Mouse (Mus musculus) forebrain, embryonic 13.5 days (tissue): Measurements from ENCODE around the gene Avpr1b. TPM values are rescaled to one million over a fixed set of nuclear protein-coding genes. Genes with fewer than 3 reads are reported as not detected.
A peak's percentile ranks its signal among the peaks of the same experiment; 100 is the strongest.

Experiments
- ATAC-seq: fragments of 200-750 bp; cut with Nextera tagmentation; 2 replicates; pipeline ENCODE4 v1.8.0; 2017
- H3K27ac ChIP-seq: fragments of 300-500 bp; sonication (generic); 2 replicates; pipeline ENCODE4 v1.5.1; 2015; ENCODE audit warnings: inconsistent platforms, mild to moderate bottlenecking, moderate library complexity
- H3K27me3 ChIP-seq: fragments of 300-500 bp; sonication (generic); 2 replicates; pipeline ENCODE4 v1.6.1; 2015; ENCODE audit warnings: mild to moderate bottlenecking, inconsistent platforms
- H3K36me3 ChIP-seq: fragments of 300-500 bp; sonication (generic); 2 replicates; pipeline ENCODE4 v1.6.1; 2015; ENCODE audit warnings: mild to moderate bottlenecking, inconsistent platforms; ENCODE audit not compliant: poor library complexity, severe bottlenecking
- H3K4me1 ChIP-seq: fragments of 300-500 bp; sonication (generic); 2 replicates; pipeline ENCODE4 v1.6.1; 2015; ENCODE audit warnings: inconsistent platforms
- H3K4me2 ChIP-seq: fragments of 300-500 bp; sonication (generic); 2 replicates; pipeline ENCODE4 v1.6.1; 2015; ENCODE audit warnings: inconsistent platforms, mild to moderate bottlenecking, moderate library complexity
- H3K4me3 ChIP-seq: fragments of 300-500 bp; sonication (generic); 2 replicates; pipeline ENCODE4 v1.5.1; 2015; ENCODE audit warnings: mild to moderate bottlenecking, inconsistent platforms
- H3K9ac ChIP-seq: fragments of 300-500 bp; sonication (generic); 2 replicates; pipeline ENCODE4 v1.6.1; 2015; ENCODE audit warnings: mild to moderate bottlenecking, inconsistent platforms
- H3K9me3 ChIP-seq: fragments of 300-500 bp; sonication (generic); replicated peaks from 2 replicates; pipeline ENCODE4 v1.6.1; 2016; ENCODE audit warnings: inconsistent platforms
- WGBS: fragments of 180-500 bp; shearing (Covaris S2); methylation state at CpG from one replicate; pipeline ENCODE4 v1.1.7; 2015; 5-methylcytosine and 5-hydroxymethylcytosine counted together
- polyA plus RNA-seq: library from polyadenylated mRNA; unstranded; fragments of >200 nt; fragmentation: Nextera tagmentation; extraction: Ambion mirVana; gene quantifications from 2 replicates; pipeline ENCODE4 v1.2.1, GENCODE M21; 2015

Gene Avpr1b
- polyA plus RNA-seq, 1 experiment from 2014 or later: not detected

- Histone ChIP-seq H3K27ac (no peak overlapping the region), H3K9me3 (no peaks in the 10 kb centered on the region), H3K4me1 (no peaks in the 10 kb centered on the region), H3K36me3 (no peaks in the 10 kb centered on the region), H3K4me3 (no peak overlapping the region), H3K9ac (no peak overlapping the region), H3K27me3 (no peaks in the 10 kb centered on the region), H3K4me2 (no peak overlapping the region)
- 88% methylated on average over 3 of the region's 3 CpGs for WGBS
- ATAC-seq: no peak
Measured at GRCm38 (mm10) chr1:131583598-131583997, 15.4 kb upstream of the Avpr1b start.

GRCm38 (mm10) chr1:131586836-131587235 is 12.2 kb upstream of the Avpr1b start:
- H3K27ac ChIP-seq: no peak overlapping the region
- no peaks in the 10 kb centered on the region for H3K9me3 ChIP-seq
- no peaks in the 10 kb centered on the region for H3K27me3 ChIP-seq
- H3K36me3 ChIP-seq: no peaks in the 10 kb centered on the region
- 82% methylated on average over 8 of the region's 8 CpGs for WGBS
- H3K9ac ChIP-seq: no peak overlapping the region
- H3K4me2 ChIP-seq: no peak overlapping the region
- no peak for ATAC-seq
- H3K4me1 ChIP-seq: no peaks in the 10 kb centered on the region
- no peak overlapping the region for H3K4me3 ChIP-seq

- Histone ChIP-seq H3K27me3 (0 out of 2 replicates have a peak, but pooled peaks cover 5% of the 10 kb centered on the region), H3K4me2 (no peak overlapping the region), H3K9ac (no peak overlapping the region), H3K36me3 (no peaks in the 10 kb centered on the region), H3K27ac (no peak overlapping the region), H3K4me3 (no peak overlapping the region), H3K4me1 (no peaks in the 10 kb centered on the region), H3K9me3 (no peaks in the 10 kb centered on the region)
- 43% methylated on average over 11 of the region's 11 CpGs for WGBS
- no peak for ATAC-seq
Measured at GRCm38 (mm10) chr1:131600314-131600713, 1.3 kb downstream of the Avpr1b start.

GRCm38 (mm10) chr1:131606719-131607118 is 7.7 kb downstream of the Avpr1b start:
- no peak overlapping the region for H3K9ac ChIP-seq
- 88% methylated on average over 2 of the region's 2 CpGs for WGBS
- no peak overlapping the region for H3K4me2 ChIP-seq
- H3K4me3 ChIP-seq: no peak overlapping the region
- H3K27me3 ChIP-seq: no peaks in the 10 kb centered on the region
- no peaks in the 10 kb centered on the region for H3K9me3 ChIP-seq
- no peaks in the 10 kb centered on the region for H3K4me1 ChIP-seq
- no peaks in the 10 kb centered on the region for H3K36me3 ChIP-seq
- ATAC-seq: no peak
- no peak overlapping the region for H3K27ac ChIP-seq

- Histone ChIP-seq H3K4me2 (no peak overlapping the region), H3K27me3 (no peaks in the 10 kb centered on the region), H3K27ac (no peak overlapping the region), H3K36me3 (no peaks in the 10 kb centered on the region), H3K9ac (no peak overlapping the region), H3K4me3 (no peak overlapping the region), H3K9me3 (no peaks in the 10 kb centered on the region), H3K4me1 (no peaks in the 10 kb centered on the region)
- no peak for ATAC-seq
- 70% methylated on average over 4 of the region's 4 CpGs for WGBS
Measured at GRCm38 (mm10) chr1:131612556-131613155, 13.6 kb downstream of the Avpr1b start.

- Histone ChIP-seq H3K4me2 (no peak overlapping the region), H3K4me3 (no peak overlapping the region), H3K27ac (no peak overlapping the region), H3K4me1 (no peaks in the 10 kb centered on the region), H3K9ac (no peak overlapping the region), H3K9me3 (no peaks in the 10 kb centered on the region), H3K36me3 (no peaks in the 10 kb centered on the region), H3K27me3 (no peaks in the 10 kb centered on the region)
- 88% methylated on average over 16 of the region's 16 CpGs for WGBS
- 0 out of 2 replicates have a peak, but pooled peaks have one; percentile 45 for ATAC-seq
Measured at GRCm38 (mm10) chr1:131613361-131614133, 14.5 kb downstream of the Avpr1b start.

- no peak for ATAC-seq
- no peak overlapping the region for H3K4me2 ChIP-seq
- no peak overlapping the region for H3K9ac ChIP-seq
- no peaks in the 10 kb centered on the region for H3K27me3 ChIP-seq
- H3K27ac ChIP-seq: no peak overlapping the region
- no peaks in the 10 kb centered on the region for H3K36me3 ChIP-seq
- H3K4me1 ChIP-seq: no peaks in the 10 kb centered on the region
- no peak overlapping the region for H3K4me3 ChIP-seq
- H3K9me3 ChIP-seq: no peaks in the 10 kb centered on the region; the same call in 1 of the 2 replicates
- WGBS: 85% methylated on average over 6 of the region's 6 CpGs
Measured at GRCm38 (mm10) chr1:131614641-131615040, 15.6 kb downstream of the Avpr1b start.

GRCm38 (mm10) chr1:131616131-131616530 is 17.1 kb downstream of the Avpr1b start:
- no peak overlapping the region for H3K4me3 ChIP-seq
- no peak overlapping the region for H3K9ac ChIP-seq
- no peak for ATAC-seq
- no peaks in the 10 kb centered on the region for H3K4me1 ChIP-seq
- no peak overlapping the region for H3K27ac ChIP-seq
- 92% methylated on average over 1 of the region's 1 CpGs for WGBS
- no peaks in the 10 kb centered on the region; the same call in 1 of the 2 replicates for H3K9me3 ChIP-seq
- no peaks in the 10 kb centered on the region for H3K36me3 ChIP-seq
- H3K27me3 ChIP-seq: no peaks in the 10 kb centered on the region
- no peak overlapping the region for H3K4me2 ChIP-seq

- Histone ChIP-seq H3K9ac (no peak overlapping the region), H3K27ac (no peak overlapping the region), H3K4me3 (no peak overlapping the region), H3K9me3 (no peaks in the 10 kb centered on the region; the same call in 1 of the 2 replicates), H3K27me3 (no peaks in the 10 kb centered on the region), H3K36me3 (no peaks in the 10 kb centered on the region), H3K4me1 (no peaks in the 10 kb centered on the region), H3K4me2 (no peak overlapping the region)
- no peak for ATAC-seq
- 81% methylated on average over 5 of the region's 5 CpGs for WGBS
Measured at GRCm38 (mm10) chr1:131616546-131617220, 17.6 kb downstream of the Avpr1b start.

GRCm38 (mm10) chr1:131618576-131618975 is 19.5 kb downstream of the Avpr1b start:
- no peaks in the 10 kb centered on the region; the same call in 1 of the 2 replicates for H3K9me3 ChIP-seq
- no peaks in the 10 kb centered on the region for H3K36me3 ChIP-seq
- H3K27ac ChIP-seq: no peak overlapping the region
- H3K4me1 ChIP-seq: no peaks in the 10 kb centered on the region
- no peak for ATAC-seq
- H3K4me3 ChIP-seq: no peak overlapping the region
- no peak overlapping the region for H3K4me2 ChIP-seq
- WGBS: 100% methylated on average over 1 of the region's 1 CpGs
- no peak overlapping the region for H3K9ac ChIP-seq
- H3K27me3 ChIP-seq: no peaks in the 10 kb centered on the region

GRCm38 (mm10) chr1:131619348-131619747 is 20.3 kb downstream of the Avpr1b start:
- no peaks in the 10 kb centered on the region; the same call in 1 of the 2 replicates for H3K9me3 ChIP-seq
- 94% methylated on average over 7 of the region's 7 CpGs for WGBS
- H3K27ac ChIP-seq: no peak overlapping the region
- no peaks in the 10 kb centered on the region for H3K36me3 ChIP-seq
- H3K4me2 ChIP-seq: no peak overlapping the region
- H3K27me3 ChIP-seq: no peaks in the 10 kb centered on the region
- no peak overlapping the region for H3K9ac ChIP-seq
- ATAC-seq: no peak
- no peaks in the 10 kb centered on the region for H3K4me1 ChIP-seq
- no peak overlapping the region for H3K4me3 ChIP-seq

- no peak for ATAC-seq
- H3K27ac ChIP-seq: no peak overlapping the region
- H3K27me3 ChIP-seq: no peaks in the 10 kb centered on the region
- H3K9me3 ChIP-seq: no peaks in the 10 kb centered on the region; the same call in 1 of the 2 replicates
- H3K36me3 ChIP-seq: no peaks in the 10 kb centered on the region
- H3K9ac ChIP-seq: no peak overlapping the region
- 96% methylated on average over 3 of the region's 3 CpGs for WGBS
- H3K4me1 ChIP-seq: no peaks in the 10 kb centered on the region
- H3K4me3 ChIP-seq: no peak overlapping the region
- H3K4me2 ChIP-seq: no peak overlapping the region
Measured at GRCm38 (mm10) chr1:131623644-131624043, 24.6 kb downstream of the Avpr1b start.
